Comparison of ENCODE assay signal across 22 mouse cellular contexts in the genomic region with DNA sequence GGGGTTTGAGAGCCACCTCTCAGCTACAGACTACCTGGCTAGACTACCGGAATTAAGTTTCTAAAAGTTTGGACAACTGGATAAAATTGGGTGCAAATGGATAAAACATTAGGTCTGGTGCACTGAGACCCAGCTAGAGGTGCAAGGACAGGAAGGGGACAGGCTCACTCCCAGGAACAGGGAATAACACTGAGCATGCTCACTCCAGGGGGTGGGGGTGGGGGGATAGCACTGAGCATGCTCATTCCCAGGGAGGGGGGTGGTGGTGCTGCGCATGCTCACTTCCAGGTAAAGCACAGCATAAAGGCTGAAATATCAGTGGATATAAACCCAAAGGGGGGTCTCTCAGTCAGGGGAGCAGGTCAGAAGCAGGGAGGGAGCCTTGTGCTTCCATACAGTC.
A peak's percentile ranks its signal among the peaks of the same experiment; 100 is the strongest.
DNase-seq lines count a peak whose midpoint lies in the region; ATAC-seq and TF ChIP-seq lines count a peak whose summit lies in the region.
"Had no signal": no experiment of that assay in that cellular context is flagged by ENCODE, and none has a peak within 500 bp of the region (broad histone marks: within the 10 kb centered on the region; RNA-seq: fewer than 3 reads in every experiment).

No protein-coding gene starts in this region.

- ATAC-seq in hindbrain, embryonic 12.5 days (ENCODE audit: low FRiP score) = peak; percentile 21; the same call in 1 of the 2 replicates
- ATAC-seq: intestine, embryonic 15.5 days; liver, postnatal 0 days had no signal

- no peak for TF ChIP-seq EP300 in heart, adult 2 months (IDR thresholded peaks at IDR 0.05; ENCODE audit: insufficient read depth, low read depth, low read length)

- no peaks in the 10 kb centered on the region for H3K4me1 ChIP-seq in heart, adult 2 months (ENCODE audit: control insufficient read depth, insufficient read depth, low read length)
- peaks cover 7% of the 10 kb centered on the region; the same call in 1 of the 2 replicates for H3K4me1 ChIP-seq in hindbrain, embryonic 12.5 days
- no peaks in the 10 kb centered on the region for H3K4me1 ChIP-seq in hindbrain, embryonic 10.5 days (replicated peaks)
- no peaks in the 10 kb centered on the region for H3K4me1 ChIP-seq in testis, adult 2 months (ENCODE audit: control insufficient read depth, insufficient read depth, low read length)
- H3K4me1 ChIP-seq: intestine, embryonic 15.5 days; kidney, embryonic 15.5 days had no signal

- TF ChIP-seq POLR2A in heart, adult 2 months (IDR thresholded peaks at IDR 0.05; ENCODE audit: insufficient read depth, low read depth, low read length) = no peak
- TF ChIP-seq POLR2A in testis, adult 2 months (IDR thresholded peaks at IDR 0.05; ENCODE audit: control insufficient read depth, low read depth, low read length) = no peak

- WGBS in heart, adult 2 months = 91% methylated on average over 2 of the region's 2 CpGs
- 87% methylated on average over 2 of the region's 2 CpGs for WGBS in hindbrain, embryonic 12.5 days
- WGBS in hindbrain, embryonic 10.5 days = 95% methylated on average over 2 of the region's 2 CpGs

- H3K27ac ChIP-seq in heart, adult 2 months = no peak overlapping the region
- H3K27ac ChIP-seq in hindbrain, embryonic 12.5 days = no peak overlapping the region
- no peak overlapping the region for H3K27ac ChIP-seq in hindbrain, embryonic 10.5 days
- H3K27ac ChIP-seq in testis, adult 2 months (ENCODE audit: control insufficient read depth, insufficient read depth, low read depth, low read length) = no peak overlapping the region
- H3K27ac ChIP-seq: intestine, embryonic 15.5 days; kidney, embryonic 15.5 days; stomach, postnatal 0 days had no signal

- H3K4me2 ChIP-seq in hindbrain, embryonic 12.5 days (replicated peaks) = no peak overlapping the region
- H3K4me2 ChIP-seq: intestine, embryonic 15.5 days; kidney, embryonic 15.5 days had no signal

- peak; percentile 13 for DNase-seq in heart, adult 11 months
- no peak for DNase-seq in heart, adult 2 months
- DNase-seq in hindbrain, embryonic 10.5 days (ENCODE audit: low spot score) = no peak
- DNase-seq in testis, postnatal 10 days (ENCODE audit: low spot score) = no peak
- DNase-seq in urinary bladder, postnatal 10 days (ENCODE audit: low spot score) = no peak
- no peak for DNase-seq in gastrocnemius, postnatal 25 days
- DNase-seq: adrenal gland, postnatal 10 days; cerebellum, adult 11 months; cerebellum, postnatal 14 days; gastrocnemius, postnatal 10 days; heart, postnatal 14 days; liver; liver, postnatal 0 days; lung, postnatal 36 days; right cerebral cortex, postnatal 14 days; thymus, postnatal 36 days had no signal

- no peaks in the 10 kb centered on the region for H3K9me3 ChIP-seq in hindbrain, embryonic 12.5 days (replicated peaks)
- H3K9me3 ChIP-seq in hindbrain, embryonic 10.5 days = no peaks in the 10 kb centered on the region
- H3K9me3 ChIP-seq: intestine, embryonic 15.5 days; kidney, embryonic 15.5 days had no signal

- H3K4me3 ChIP-seq in heart, adult 2 months = no peak overlapping the region
- no peak overlapping the region for H3K4me3 ChIP-seq in hindbrain, embryonic 12.5 days
- no peak overlapping the region for H3K4me3 ChIP-seq in hindbrain, embryonic 10.5 days
- peak overlapping the region; percentile 41 for H3K4me3 ChIP-seq in testis, adult 2 months (ENCODE audit: control insufficient read depth, low read depth, low read length)
- H3K4me3 ChIP-seq: erythroblast, embryonic 14.5 days; intestine, embryonic 15.5 days; kidney, embryonic 15.5 days had no signal

- H3K36me3 ChIP-seq in heart, adult 2 months (ENCODE audit: control insufficient read depth, insufficient read depth, low read length) = no peaks in the 10 kb centered on the region; the same call in 1 of the 2 replicates
- H3K36me3 ChIP-seq in hindbrain, embryonic 12.5 days = no peaks in the 10 kb centered on the region
- H3K36me3 ChIP-seq in hindbrain, embryonic 10.5 days = no peaks in the 10 kb centered on the region
- H3K36me3 ChIP-seq in testis, adult 2 months (ENCODE audit: control insufficient read depth, insufficient read depth, low read length) = no peaks in the 10 kb centered on the region
- H3K36me3 ChIP-seq: intestine, embryonic 15.5 days; kidney, embryonic 15.5 days had no signal

- H3K27me3 ChIP-seq in heart, adult 2 months (ENCODE audit: control insufficient read depth, insufficient read depth, low read length) = no peaks in the 10 kb centered on the region
- H3K27me3 ChIP-seq in hindbrain, embryonic 12.5 days = no peaks in the 10 kb centered on the region
- H3K27me3 ChIP-seq in hindbrain, embryonic 10.5 days (ENCODE audit: insufficient read depth, poor library complexity, severe bottlenecking) = no peaks in the 10 kb centered on the region
- no peaks in the 10 kb centered on the region for H3K27me3 ChIP-seq in testis, adult 2 months (ENCODE audit: control insufficient read depth, insufficient read depth, low read length)
- H3K27me3 ChIP-seq: intestine, embryonic 15.5 days; kidney, embryonic 15.5 days had no signal

- TF ChIP-seq CTCF in heart, adult 2 months (IDR thresholded peaks at IDR 0.05) = no peak
- TF ChIP-seq CTCF in testis, adult 2 months (IDR thresholded peaks at IDR 0.05; ENCODE audit: control insufficient read depth, insufficient read depth, insufficient replicate concordance, low read depth, low read length) = no peak

- H3K79me2 ChIP-seq in heart, adult 2 months (replicated peaks; ENCODE audit: control insufficient read depth, insufficient read depth, low read length) = no peaks in the 10 kb centered on the region

- intact Hi-C loops in heart, adult 2 months (cut with DNase I) = no loop called here

- no peak overlapping the region for H3K9ac ChIP-seq in heart, adult 2 months (ENCODE audit: low read depth, low read length)
- H3K9ac ChIP-seq in hindbrain, embryonic 12.5 days = no peak overlapping the region
- H3K9ac ChIP-seq: intestine, embryonic 15.5 days; kidney, embryonic 15.5 days; liver, postnatal 0 days had no signal
